Mouse (Mus musculus) kidney, postnatal 4 days (tissue): Measurements from ENCODE around the gene Calu.
"Not testable (repeated sequence)": the region's sequence is repeated elsewhere in the genome, so short reads cannot be mapped to it uniquely, and the experiment has no call there.

Source experiments
- DNase-seq, 2 experiments: peaks; one replicate each; pipeline ENCODE4 v3.0.0; 2021; ENCODE audit warnings: mixed read lengths in 2 of 2

The Calu gene

GRCm38 (mm10) chr6:29347665-29348370 lies at the start of gene Calu:
TSS of gene Calu (plus strand) at chr6:29348069.
- DNase-seq: peak; percentile 100

GRCm38 (mm10) chr6:29299112-29299511 lies 48.8 kb upstream of the Calu start:
- no peak for DNase-seq

GRCm38 (mm10) chr6:29303251-29303650 lies 44.6 kb upstream of the Calu start:
- no peak for DNase-seq

GRCm38 (mm10) chr6:29303726-29304125 lies 44.1 kb upstream of the Calu start:
- DNase-seq: no peak

GRCm38 (mm10) chr6:29305462-29305861 lies 42.4 kb upstream of the Calu start:
- DNase-seq: no peak

DNA sequence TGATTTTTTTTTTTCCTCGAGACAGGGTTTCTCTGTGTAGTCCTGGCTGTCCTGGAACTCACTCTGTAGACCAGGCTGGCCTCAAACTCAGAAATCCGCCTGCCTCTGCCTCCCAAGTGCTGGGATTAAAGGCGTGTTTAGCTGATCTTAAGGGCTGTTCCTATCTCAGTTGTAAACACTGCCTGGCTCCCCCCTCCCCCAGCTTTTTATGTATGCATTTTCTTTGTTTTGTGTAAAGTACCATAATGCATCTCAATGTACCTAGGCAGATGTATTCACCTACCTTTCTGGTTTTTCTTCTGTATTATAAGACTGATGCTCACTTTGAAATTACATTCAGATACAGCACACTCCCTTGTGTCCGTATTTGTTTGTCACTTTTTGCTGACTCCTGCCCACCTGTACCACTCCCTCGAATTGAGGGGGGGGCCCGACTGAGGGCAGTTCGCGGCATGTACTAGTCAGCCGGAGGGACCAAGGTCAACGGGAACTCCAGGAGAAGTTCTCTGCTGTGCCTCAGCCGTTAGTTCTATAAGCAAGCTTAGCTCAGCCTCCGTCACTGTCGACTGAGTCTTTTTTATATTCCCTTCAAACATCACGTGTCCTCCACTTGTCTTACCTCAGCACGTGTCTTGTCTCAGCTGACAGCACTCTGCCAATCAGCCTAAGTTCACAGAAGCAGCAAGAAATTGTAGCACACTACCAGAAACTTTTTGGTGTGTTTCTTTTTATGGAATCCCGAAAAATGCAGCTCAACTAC lies 38.8 kb upstream of the Calu start:
- DNase-seq: no peak

- no peak for DNase-seq
Observed at GRCm38 (mm10) chr6:29313690-29314202, 34.1 kb upstream of the Calu start.

DNA sequence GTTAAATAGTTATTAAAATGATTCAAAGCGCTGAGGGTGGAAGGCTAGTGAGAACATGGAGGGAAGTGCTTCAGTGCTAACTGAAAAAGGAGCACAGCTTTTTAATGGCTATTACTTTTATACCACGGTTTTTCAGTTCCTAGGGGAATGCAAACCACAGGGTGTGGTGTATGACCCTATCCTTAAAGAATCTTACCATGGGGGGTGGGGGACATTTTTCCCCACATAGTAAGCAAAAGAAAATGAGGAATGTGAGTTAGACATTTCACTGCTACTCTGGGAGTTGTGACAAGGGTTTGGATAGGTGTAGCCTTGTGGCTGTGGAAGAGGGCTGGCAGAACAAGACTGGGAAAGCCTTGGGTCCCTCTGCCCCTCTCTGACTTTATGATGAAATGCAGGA lies 30.6 kb upstream of the Calu start:
- DNase-seq: no peak

- DNase-seq: peak; percentile 10 to 29
Observed at GRCm38 (mm10) chr6:29317941-29318340, 29.9 kb upstream of the Calu start.

DNA sequence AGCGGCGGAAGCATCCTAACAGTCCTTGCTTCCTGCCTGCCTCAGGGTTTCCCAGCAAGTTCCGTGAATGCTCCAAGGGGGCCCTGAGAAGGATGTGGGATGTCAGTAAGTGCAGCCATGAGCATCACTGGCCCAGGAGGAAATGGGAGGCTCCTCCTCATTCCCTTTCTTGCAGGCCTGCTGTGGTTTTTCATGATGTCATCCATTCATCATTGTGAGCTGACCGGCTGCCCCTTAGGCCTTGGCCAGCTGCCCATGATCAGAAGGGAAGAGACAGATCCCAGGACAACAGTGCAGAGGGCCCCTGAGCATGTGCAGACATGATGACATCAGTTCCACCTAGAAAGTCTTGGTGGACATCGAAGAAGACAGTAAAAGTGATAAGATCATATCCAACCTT lies 29.0 kb upstream of the Calu start, which contains the start of gene Fam71f1:
TSS of gene Fam71f1 (plus strand) at position 262 of the 400 bp plus-strand sequence.
- peak; percentile 71 to 81 for DNase-seq

DNA sequence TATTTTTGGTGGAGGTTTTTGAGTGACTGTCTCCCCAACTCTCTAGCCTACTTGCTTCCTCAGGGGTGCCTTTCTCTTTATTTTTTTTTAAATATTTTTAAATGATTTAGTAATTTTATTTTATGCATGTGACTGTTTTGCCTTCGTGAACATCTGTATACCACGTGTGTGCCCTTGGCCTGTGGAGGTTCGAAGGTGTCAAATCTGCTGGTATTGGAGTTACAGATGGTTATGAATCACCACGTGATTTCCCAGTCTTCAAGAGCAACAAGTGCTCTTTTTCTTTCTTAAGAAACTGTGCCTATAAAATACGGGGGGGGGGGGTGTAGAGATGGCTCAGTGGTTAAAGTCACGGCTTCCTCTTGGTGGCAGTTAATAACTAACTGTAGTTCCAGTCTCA lies 26.3 kb upstream of the Calu start:
- no peak for DNase-seq

DNA sequence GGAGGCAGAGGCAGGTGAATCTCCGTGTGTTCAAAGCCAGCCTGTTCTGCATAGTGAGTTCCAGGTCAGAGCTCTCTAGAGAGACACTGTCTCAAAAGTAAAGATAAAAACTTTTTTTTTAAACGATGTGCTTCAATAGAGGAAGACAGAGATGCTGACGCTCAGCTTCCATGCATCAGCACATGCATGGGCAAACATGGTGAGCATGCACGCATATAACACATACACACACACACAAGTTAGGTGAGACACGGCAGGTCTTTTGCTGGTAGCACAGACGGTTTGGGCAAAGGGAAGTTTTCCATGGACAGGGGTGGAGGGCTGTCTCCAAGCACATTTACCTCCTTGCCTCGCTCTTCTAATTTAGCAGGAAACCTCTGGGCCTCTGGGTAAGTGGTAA lies 25.7 kb upstream of the Calu start:
- no peak for DNase-seq

GRCm38 (mm10) chr6:29322735-29323134 lies 25.1 kb upstream of the Calu start:
- DNase-seq: no peak

DNA sequence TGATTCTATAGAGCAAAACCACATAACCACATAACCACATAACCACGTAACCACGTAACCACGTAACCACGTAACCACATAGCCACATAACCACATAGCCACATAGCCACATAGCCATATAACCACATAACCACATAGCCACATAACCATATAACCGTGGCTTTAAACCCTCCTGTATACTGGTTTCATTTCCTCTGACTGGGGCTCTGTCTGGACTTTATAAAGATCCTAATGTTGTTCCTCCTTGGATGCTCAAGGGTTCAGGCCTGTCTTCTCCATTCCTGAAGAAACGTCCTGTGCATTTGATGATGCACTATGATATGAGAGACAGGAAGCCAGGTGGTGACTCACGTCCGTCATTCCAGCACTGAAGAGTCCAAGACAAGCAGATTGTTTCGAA lies 20.9 kb upstream of the Calu start:
- DNase-seq: no peak

- no peak for DNase-seq
Observed at GRCm38 (mm10) chr6:29329514-29329913, 18.4 kb upstream of the Calu start.

DNA sequence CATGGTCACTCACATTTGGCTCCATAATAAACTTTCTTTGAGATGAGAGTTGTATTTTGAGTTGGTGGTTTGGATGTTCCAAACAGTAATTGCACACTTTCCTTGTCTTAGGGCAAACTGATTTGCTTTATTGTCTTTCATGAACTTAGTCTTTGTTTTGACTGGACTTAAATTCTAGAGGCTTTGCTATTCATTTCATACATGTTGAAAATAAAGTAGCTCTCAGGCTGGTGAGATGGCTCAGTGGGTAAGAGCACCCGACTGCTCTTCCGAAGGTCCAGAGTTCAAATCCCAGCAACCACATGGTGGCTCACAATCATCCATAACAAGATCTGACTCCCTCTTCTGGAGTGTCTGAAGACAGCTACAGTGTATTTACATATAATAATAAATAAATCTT lies 1.4 kb upstream of the Calu start:
- DNase-seq: not testable (repeated sequence)

- no peak for DNase-seq
Observed at GRCm38 (mm10) chr6:29347189-29347588, 680 bp upstream of the Calu start.

DNA sequence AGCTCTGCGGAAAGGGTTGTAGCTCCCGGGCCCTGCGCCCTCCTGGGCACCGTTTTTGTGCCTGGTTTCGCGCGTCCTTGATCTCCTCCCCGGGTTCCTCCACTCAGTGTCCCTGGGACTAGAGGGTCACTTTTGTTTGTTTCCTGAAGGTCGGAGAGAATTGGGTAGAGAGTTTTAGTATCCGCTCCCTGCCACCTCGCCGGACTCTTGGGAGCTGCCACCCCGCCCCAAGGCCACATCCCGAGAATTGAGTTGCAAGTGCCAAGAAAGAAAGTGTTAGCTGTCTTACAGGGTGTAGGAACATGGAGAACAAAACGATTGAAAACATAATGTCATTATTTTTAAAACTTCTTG lies 479 bp downstream of the Calu start:
- DNase-seq: no peak

GRCm38 (mm10) chr6:29351613-29352012 lies 3.7 kb downstream of the Calu start:
- DNase-seq: no peak

DNA sequence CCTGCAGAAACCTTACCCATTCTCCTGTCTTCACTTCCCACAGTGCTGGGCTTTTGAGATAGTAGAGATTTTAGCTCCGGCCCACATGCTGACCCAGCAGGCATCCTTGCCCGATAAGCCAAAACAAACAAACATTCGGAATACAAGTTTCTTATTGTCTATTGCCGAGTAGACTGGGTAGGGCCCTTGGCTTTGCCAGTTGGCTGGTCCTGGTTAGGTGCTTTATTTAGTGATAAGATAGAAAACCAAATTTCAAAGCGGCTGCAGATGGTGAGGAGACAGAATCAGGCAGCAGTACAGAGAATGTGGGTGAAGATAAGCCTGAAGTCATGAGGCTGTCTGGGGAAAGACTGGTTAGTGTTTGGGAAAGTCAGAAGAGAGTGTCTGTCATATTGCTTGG lies 4.9 kb downstream of the Calu start:
- no peak for DNase-seq

- no peak for DNase-seq
Observed at GRCm38 (mm10) chr6:29359386-29359785, 11.5 kb downstream of the Calu start.

GRCm38 (mm10) chr6:29360211-29360610 lies 12.3 kb downstream of the Calu start:
- no peak for DNase-seq

DNA sequence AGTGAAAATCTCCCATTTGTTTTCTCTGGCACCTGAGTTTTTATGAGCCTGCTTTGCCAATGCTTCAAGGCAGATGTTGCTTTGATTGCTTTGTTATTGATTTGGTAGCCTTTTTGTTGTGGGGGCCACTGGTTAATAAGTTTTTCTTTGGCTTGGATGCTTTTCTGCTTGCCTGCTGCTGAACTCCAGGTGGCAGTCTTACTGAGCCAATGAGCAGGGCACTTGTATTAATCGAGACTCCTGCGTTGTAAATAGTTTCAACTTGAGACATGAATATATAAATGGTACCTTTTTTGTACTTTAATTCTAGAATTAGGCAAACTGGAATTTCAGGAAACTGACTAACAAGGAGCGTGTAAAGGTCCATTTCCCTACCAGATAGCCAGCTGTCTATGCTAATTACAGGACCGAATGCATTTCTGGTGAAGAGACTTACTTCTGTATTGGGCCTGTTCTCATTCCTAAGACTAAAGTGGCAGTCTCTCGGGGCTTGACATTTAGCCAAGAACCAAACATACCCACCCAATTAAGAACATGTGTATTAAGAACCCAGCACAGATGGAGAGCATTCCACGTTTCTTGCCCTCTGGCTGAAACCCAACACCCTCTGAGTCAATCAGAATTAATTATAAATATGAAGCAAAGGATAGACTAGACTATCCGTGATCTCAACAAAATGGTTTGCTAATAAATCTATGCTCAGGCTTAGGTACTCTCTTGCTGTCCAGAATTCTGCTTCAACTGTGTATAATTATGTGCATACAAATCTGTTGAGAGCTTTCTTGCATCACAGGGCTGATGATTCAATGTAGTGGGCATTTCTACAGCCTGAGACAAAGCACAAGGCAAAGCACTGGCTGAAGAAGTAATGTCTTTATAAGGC lies 14.6 kb downstream of the Calu start:
- DNase-seq: no peak
